Mouse (Mus musculus) hindbrain, embryonic 11.5 days (tissue): Measurements from ENCODE around the gene Cenpq. TPM values are rescaled to one million over a fixed set of nuclear protein-coding genes. Genes with fewer than 3 reads are reported as not detected.

Source experiments
- ATAC-seq: fragments of 200-750 bp; cut with Nextera tagmentation; 2 replicates; pipeline ENCODE4 v1.8.0; 2017; ENCODE audit warnings: mild to moderate bottlenecking, moderate TSS enrichment, moderate library complexity; ENCODE audit not compliant: low FRiP score
- DNase-seq: peaks from one replicate; pipeline ENCODE4 v3.0.0-alpha.2; 2015; ENCODE audit warnings: low spot score
- H3K27ac ChIP-seq: fragments of 300-500 bp; sonication (generic); 2 replicates; pipeline ENCODE4 v1.5.1; 2014; ENCODE audit warnings: mild to moderate bottlenecking, low read depth, low read length
- H3K27me3 ChIP-seq: fragments of 300-500 bp; sonication (generic); 2 replicates; pipeline ENCODE4 v1.6.1; 2014; ENCODE audit warnings: mild to moderate bottlenecking, low read length, moderate library complexity, mixed read lengths; ENCODE audit not compliant: control insufficient read depth, insufficient read depth
- H3K36me3 ChIP-seq: fragments of 300-500 bp; sonication (generic); 2 replicates; pipeline ENCODE4 v1.6.1; 2014; ENCODE audit warnings: mild to moderate bottlenecking, low read length, moderate library complexity, mixed read lengths; ENCODE audit not compliant: control insufficient read depth, insufficient read depth
- H3K4me1 ChIP-seq: fragments of 300-500 bp; sonication (generic); replicated peaks from 2 replicates; pipeline ENCODE4 v1.6.1; 2014; ENCODE audit warnings: low read length, mixed read lengths; ENCODE audit not compliant: control insufficient read depth, insufficient read depth
- H3K4me2 ChIP-seq: fragments of 300-500 bp; sonication (generic); replicated peaks from 2 replicates; pipeline ENCODE4 v1.6.1; 2014; ENCODE audit warnings: mild to moderate bottlenecking, low read depth, low read length
- H3K4me3 ChIP-seq: fragments of 300-500 bp; sonication (generic); 2 replicates; pipeline ENCODE4 v1.5.1; 2014; ENCODE audit warnings: low read depth, low read length
- H3K9ac ChIP-seq: fragments of 300-500 bp; sonication (generic); 2 replicates; pipeline ENCODE4 v1.6.1; 2014; ENCODE audit warnings: low read depth, low read length
- H3K9me3 ChIP-seq: fragments of 300-500 bp; sonication (generic); 2 replicates; pipeline ENCODE4 v1.6.1; 2016; ENCODE audit warnings: low read length; ENCODE audit not compliant: control insufficient read depth
- WGBS: fragments of 180-500 bp; shearing (Covaris S2); extraction: QIAGEN DNeasy Blood & Tissue Kit; methylation state at CpG from one replicate; pipeline ENCODE4 v1.1.7; 2014; 5-methylcytosine and 5-hydroxymethylcytosine counted together
- polyA plus RNA-seq: library from polyadenylated mRNA; unstranded; fragments of >200 nt; fragmentation: Nextera tagmentation; extraction: Ambion mirVana; gene quantifications from 2 replicates; pipeline ENCODE4 v1.2.1, GENCODE M21; 2014

Cenpq gene
- polyA plus RNA-seq, 1 experiment from 2014 or later, result 31.0 TPM

DNA sequence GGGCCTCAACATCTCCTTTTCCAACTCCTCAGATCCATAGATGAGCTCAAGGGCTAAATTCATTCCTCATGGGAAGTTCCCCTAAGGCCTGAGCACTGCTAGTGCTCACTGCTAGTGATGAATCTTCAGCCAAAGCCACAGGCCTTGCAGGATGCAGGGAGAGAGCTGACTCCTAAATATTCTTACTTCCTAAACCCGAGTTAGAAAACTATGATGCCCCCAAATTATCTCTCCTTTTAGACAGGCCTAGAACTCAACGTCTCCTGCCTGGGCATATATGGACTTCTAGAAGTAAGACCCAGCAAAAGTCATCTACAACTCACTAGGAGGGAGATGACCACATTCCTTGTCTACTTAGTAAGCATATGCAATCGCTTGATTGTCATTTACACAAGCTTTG, 57.1 kb downstream of the Cenpq start:
- no peak overlapping the region for H3K27ac ChIP-seq
- H3K36me3 ChIP-seq, result no peaks in the 10 kb centered on the region
- no peaks in the 10 kb centered on the region for H3K4me1 ChIP-seq
- WGBS, result 43% methylated on average over 3 of the region's 3 CpGs
- H3K27me3 ChIP-seq, result no peaks in the 10 kb centered on the region
- DNase-seq, result no peak
- ATAC-seq, result no peak
- H3K4me3 ChIP-seq, result no peak overlapping the region
- H3K9ac ChIP-seq, result no peak overlapping the region
- H3K4me2 ChIP-seq, result no peak overlapping the region
- H3K9me3 ChIP-seq, result no peaks in the 10 kb centered on the region

DNA sequence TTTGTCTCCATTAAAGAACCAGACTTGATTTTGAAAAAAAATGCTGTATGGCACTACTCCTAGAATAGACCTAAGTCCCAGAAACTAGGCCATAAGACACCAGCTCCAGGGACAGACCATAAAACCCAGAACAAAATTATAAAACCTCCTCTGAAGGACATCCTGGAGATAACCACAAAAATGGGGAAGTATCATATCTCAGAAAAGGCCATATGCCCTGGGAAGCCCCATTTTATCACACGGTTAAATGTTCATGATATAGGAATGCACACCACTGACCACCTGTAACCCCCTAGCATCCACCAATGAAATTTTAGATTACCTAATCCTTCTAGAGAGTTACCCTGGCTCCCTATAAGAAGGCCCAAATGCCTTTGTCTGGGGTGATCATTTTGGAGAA, 59.3 kb downstream of the Cenpq start:
- no peaks in the 10 kb centered on the region for H3K36me3 ChIP-seq
- no peak for ATAC-seq
- H3K4me1 ChIP-seq, result no peaks in the 10 kb centered on the region
- H3K9me3 ChIP-seq, result no peaks in the 10 kb centered on the region
- 100% methylated on average over 1 of the region's 1 CpGs for WGBS
- DNase-seq, result no peak
- no peak overlapping the region for H3K27ac ChIP-seq
- H3K4me2 ChIP-seq, result no peak overlapping the region
- H3K9ac ChIP-seq, result no peak overlapping the region
- H3K4me3 ChIP-seq, result no peak overlapping the region
- no peaks in the 10 kb centered on the region for H3K27me3 ChIP-seq

DNA sequence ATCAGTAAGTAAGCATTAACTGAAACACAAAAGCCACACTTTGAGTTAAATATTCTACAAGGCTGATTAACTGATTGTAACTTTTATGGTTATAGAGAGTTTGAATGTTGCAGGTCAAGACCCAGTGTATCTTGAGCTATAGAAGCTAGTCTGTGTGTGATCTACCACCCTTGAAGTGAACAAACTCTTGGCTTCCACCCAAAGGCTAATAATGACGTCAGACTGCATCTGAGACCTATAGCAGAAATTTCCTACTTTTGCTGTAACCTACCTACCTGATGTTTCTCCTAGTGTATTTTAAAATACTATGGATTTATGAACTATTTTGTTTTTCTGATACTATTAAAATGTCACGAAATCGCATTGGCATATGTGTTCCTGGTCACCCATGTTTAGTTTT, 60.1 kb downstream of the Cenpq start:
- no peak overlapping the region for H3K4me2 ChIP-seq
- ATAC-seq (no peak), DNase-seq (no peak)
- no peaks in the 10 kb centered on the region for H3K9me3 ChIP-seq
- no peak overlapping the region for H3K9ac ChIP-seq
- WGBS, result 88% methylated on average over 3 of the region's 3 CpGs
- no peaks in the 10 kb centered on the region for H3K36me3 ChIP-seq
- H3K4me1 ChIP-seq, result no peaks in the 10 kb centered on the region
- H3K4me3 ChIP-seq, result no peak overlapping the region
- H3K27me3 ChIP-seq, result no peaks in the 10 kb centered on the region
- no peak overlapping the region for H3K27ac ChIP-seq

DNA sequence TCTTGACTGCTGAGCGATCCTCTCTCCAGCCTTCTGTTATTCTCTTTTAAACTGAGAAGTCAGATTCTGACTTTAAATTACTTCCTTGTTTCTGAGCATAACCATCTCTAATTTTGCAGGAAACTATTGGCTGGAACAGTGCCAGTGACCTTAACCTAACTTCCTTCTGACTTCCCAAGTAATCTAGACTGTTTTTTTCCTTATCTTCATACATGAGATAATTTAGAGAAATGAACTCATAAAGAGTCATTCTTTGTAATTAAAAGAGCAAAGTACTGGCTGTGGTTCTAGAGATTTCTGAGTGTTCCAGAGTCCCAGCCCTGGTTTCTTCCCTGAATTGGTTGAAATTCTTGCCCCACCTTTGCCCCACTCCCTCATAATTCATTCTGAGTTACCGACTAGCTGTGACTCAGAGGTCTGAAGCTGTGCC, 61.2 kb downstream of the Cenpq start:
- no peak overlapping the region for H3K4me3 ChIP-seq
- 64% methylated on average over 2 of the region's 2 CpGs for WGBS
- DNase-seq (no peak), ATAC-seq (no peak)
- no peak overlapping the region for H3K9ac ChIP-seq
- H3K4me2 ChIP-seq, result no peak overlapping the region
- no peaks in the 10 kb centered on the region for H3K9me3 ChIP-seq
- no peak overlapping the region for H3K27ac ChIP-seq
- no peaks in the 10 kb centered on the region for H3K27me3 ChIP-seq
- H3K36me3 ChIP-seq, result no peaks in the 10 kb centered on the region
- H3K4me1 ChIP-seq, result no peaks in the 10 kb centered on the region

Other genes starting within 250 kb of the Cenpq start
- not detected in 2 replicates for gene Esp1, start 207.9 kb downstream of the Cenpq start, polyA plus RNA-seq
- gene Crisp2, start 128.0 kb downstream of the Cenpq start, polyA plus RNA-seq, result not detected in 2 replicates
- 7.7 and 8.0 TPM in 2 replicates for gene Rhag, start 123.9 kb downstream of the Cenpq start, polyA plus RNA-seq
- gene 9130008F23Rik, start 54.5 kb downstream of the Cenpq start, polyA plus RNA-seq, result 0.90 and 1.7 TPM in 2 replicates
- not detected in 2 replicates for gene Glyatl3, start 20.7 kb downstream of the Cenpq start, polyA plus RNA-seq
- 29.4 and 33.0 TPM in 2 replicates for gene Mut, start 362 bp downstream of the Cenpq start, polyA plus RNA-seq